Mouse (Mus musculus) intestine, embryonic 16.5 days (tissue): ENCODE data around the gene Lrriq3. TPM values are rescaled to one million over a fixed set of nuclear protein-coding genes. Genes with fewer than 3 reads are reported as not detected.

ENCODE experiments used
- ATAC-seq: fragments of 200-750 bp; cut with Nextera tagmentation; 2 replicates; pipeline ENCODE4 v1.8.0; 2017; ENCODE audit warnings: moderate TSS enrichment, moderate library complexity
- H3K27ac ChIP-seq: fragments of 300-500 bp; sonication (generic); 2 replicates; pipeline ENCODE4 v1.5.1; 2014; ENCODE audit warnings: mild to moderate bottlenecking, low read length
- H3K27me3 ChIP-seq: fragments of 300-500 bp; sonication (generic); replicated peaks from 2 replicates; pipeline ENCODE4 v1.6.1; 2014; ENCODE audit warnings: low read length, control low read depth, mixed read lengths; ENCODE audit not compliant: control insufficient read depth, insufficient read depth
- H3K36me3 ChIP-seq: fragments of 300-500 bp; sonication (generic); 2 replicates; pipeline ENCODE4 v1.6.1; 2014; ENCODE audit warnings: low read length, control low read depth; ENCODE audit not compliant: control insufficient read depth, insufficient read depth
- H3K4me1 ChIP-seq: fragments of 300-500 bp; sonication (generic); 2 replicates; pipeline ENCODE4 v1.6.1; 2014; ENCODE audit warnings: low read length, control low read depth, mixed read lengths; ENCODE audit not compliant: control insufficient read depth, insufficient read depth
- H3K4me2 ChIP-seq: fragments of 300-500 bp; sonication (generic); 2 replicates; pipeline ENCODE4 v1.6.1; 2014; ENCODE audit warnings: low read depth, low read length, control low read depth
- H3K4me3 ChIP-seq: fragments of 300-500 bp; sonication (generic); 2 replicates; pipeline ENCODE4 v1.5.1; 2014; ENCODE audit warnings: mild to moderate bottlenecking, low read length
- H3K9ac ChIP-seq: fragments of 300-500 bp; sonication (generic); 2 replicates; pipeline ENCODE4 v1.6.1; 2014; ENCODE audit warnings: low read depth, low read length
- H3K9me3 ChIP-seq: fragments of 300-500 bp; sonication (generic); 2 replicates; pipeline ENCODE4 v1.6.1; 2016; ENCODE audit warnings: low read length, control low read depth; ENCODE audit not compliant: control insufficient read depth
- WGBS: fragments of 180-500 bp; shearing (Covaris S2); extraction: QIAGEN DNeasy Blood & Tissue Kit; methylation state at CpG from one replicate; pipeline ENCODE4 v1.1.7; 2014; 5-methylcytosine and 5-hydroxymethylcytosine counted together
- polyA plus RNA-seq: library from polyadenylated mRNA; unstranded; fragments of >200 nt; fragmentation: Nextera tagmentation; extraction: Ambion mirVana; gene quantifications from 2 replicates; pipeline ENCODE4 v1.2.1, GENCODE M21; 2015

Lrriq3 gene
- polyA plus RNA-seq, 1 experiment from 2014 or later, result 1.2 TPM

GRCm38 (mm10) chr3:155092081-155092480, 1.2 kb upstream of the Lrriq3 start:
- H3K9ac ChIP-seq, result no peak overlapping the region
- H3K27me3 ChIP-seq, result no peaks in the 10 kb centered on the region
- no peak overlapping the region for H3K27ac ChIP-seq
- 0 out of 2 replicates have a peak, but pooled peaks cover 6% of the 10 kb centered on the region for H3K36me3 ChIP-seq
- no peaks in the 10 kb centered on the region for H3K9me3 ChIP-seq
- peak overlapping the region; percentile 84 for H3K4me2 ChIP-seq
- H3K4me3 ChIP-seq, result no peak overlapping the region; the same call in 1 of the 2 replicates
- 85% methylated on average over 6 of the region's 6 CpGs for WGBS
- ATAC-seq, result no peak
- H3K4me1 ChIP-seq, result peaks cover 5% of the 10 kb centered on the region; the same call in 1 of the 2 replicates

GRCm38 (mm10) chr3:155099266-155099665, 6.0 kb downstream of the Lrriq3 start:
- Histone ChIP-seq H3K4me2 (no peak overlapping the region), H3K9ac (no peak overlapping the region), H3K36me3 (no peaks in the 10 kb centered on the region), H3K27ac (no peak overlapping the region), H3K9me3 (no peaks in the 10 kb centered on the region), H3K27me3 (no peaks in the 10 kb centered on the region), H3K4me3 (no peak overlapping the region), H3K4me1 (no peaks in the 10 kb centered on the region)
- ATAC-seq, result peak; percentile 38; the same call in 1 of the 2 replicates
- WGBS, result 70% methylated on average over 1 of the region's 1 CpGs

GRCm38 (mm10) chr3:155105957-155106356, 12.7 kb downstream of the Lrriq3 start:
- Histone ChIP-seq H3K36me3 (no peaks in the 10 kb centered on the region), H3K27me3 (no peaks in the 10 kb centered on the region), H3K9me3 (no peaks in the 10 kb centered on the region), H3K4me3 (no peak overlapping the region), H3K27ac (no peak overlapping the region), H3K4me1 (no peaks in the 10 kb centered on the region), H3K9ac (no peak overlapping the region), H3K4me2 (no peak overlapping the region)
- 67% methylated on average over 1 of the region's 1 CpGs for WGBS
- no peak for ATAC-seq

- H3K4me2 ChIP-seq, result no peak overlapping the region
- WGBS, result 85% methylated on average over 5 of the region's 5 CpGs
- H3K4me1 ChIP-seq, result no peaks in the 10 kb centered on the region
- H3K9me3 ChIP-seq, result no peaks in the 10 kb centered on the region
- no peak overlapping the region for H3K4me3 ChIP-seq
- no peaks in the 10 kb centered on the region for H3K27me3 ChIP-seq
- H3K9ac ChIP-seq, result no peak overlapping the region
- no peak for ATAC-seq
- H3K36me3 ChIP-seq, result no peaks in the 10 kb centered on the region
- no peak overlapping the region for H3K27ac ChIP-seq
These were observed 44.5 kb downstream of the Lrriq3 start for GRCm38 (mm10) chr3:155137737-155138136.

DNA sequence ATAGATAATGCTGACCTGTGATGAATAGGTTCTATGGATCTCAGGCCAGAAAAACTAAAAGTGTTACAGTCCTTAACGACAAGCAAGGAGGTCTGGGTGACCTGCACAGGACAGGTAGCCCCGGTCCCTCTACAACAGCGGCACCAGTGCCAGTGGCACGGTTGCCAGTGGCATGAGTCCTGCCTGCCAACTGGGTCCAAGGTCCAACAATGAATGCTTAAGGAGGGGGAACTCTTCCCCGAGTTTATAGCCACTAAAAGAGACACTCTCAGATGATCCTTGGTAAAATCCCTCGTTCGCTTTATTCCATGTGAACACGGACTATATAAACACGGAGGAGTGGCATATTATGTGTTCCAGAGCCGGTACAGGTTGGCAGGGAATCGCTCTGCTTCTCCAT, 47.8 kb downstream of the Lrriq3 start:
- Histone ChIP-seq H3K9me3 (no peaks in the 10 kb centered on the region), H3K4me2 (no peak overlapping the region), H3K4me3 (no peak overlapping the region), H3K27me3 (no peaks in the 10 kb centered on the region), H3K36me3 (no peaks in the 10 kb centered on the region), H3K4me1 (no peaks in the 10 kb centered on the region), H3K27ac (no peak overlapping the region), H3K9ac (no peak overlapping the region)
- ATAC-seq, result no peak
- 86% methylated on average over 11 of the region's 11 CpGs for WGBS

GRCm38 (mm10) chr3:155144368-155144767, 51.1 kb downstream of the Lrriq3 start:
- no peaks in the 10 kb centered on the region for H3K36me3 ChIP-seq
- no peak overlapping the region for H3K4me3 ChIP-seq
- no peak for ATAC-seq
- no peak overlapping the region for H3K9ac ChIP-seq
- H3K27me3 ChIP-seq, result no peaks in the 10 kb centered on the region
- no peaks in the 10 kb centered on the region for H3K9me3 ChIP-seq
- no peak overlapping the region for H3K4me2 ChIP-seq
- WGBS, result 87% methylated on average over 1 of the region's 1 CpGs
- H3K4me1 ChIP-seq, result no peaks in the 10 kb centered on the region
- no peak overlapping the region for H3K27ac ChIP-seq

DNA sequence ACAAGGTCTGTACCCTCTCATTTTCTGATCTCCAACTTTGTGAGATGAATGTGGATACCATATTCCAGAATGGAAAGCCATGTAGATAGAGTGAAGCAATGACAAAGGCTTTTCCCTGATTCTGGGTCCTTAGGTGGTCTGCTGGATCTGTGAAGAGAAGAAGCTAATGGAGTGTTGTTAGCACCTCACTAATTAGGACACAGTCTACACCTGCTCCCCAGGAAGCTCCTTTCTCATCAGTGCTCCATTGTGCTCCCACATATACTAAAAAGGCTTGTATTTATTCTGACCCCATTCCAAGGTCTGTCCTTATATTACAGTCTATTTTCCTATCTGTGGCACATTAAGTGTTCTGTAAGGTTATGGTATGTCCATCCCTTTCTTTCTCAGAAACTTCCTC, 68.6 kb downstream of the Lrriq3 start:
- Histone ChIP-seq H3K4me3 (no peak overlapping the region), H3K27me3 (no peaks in the 10 kb centered on the region), H3K4me1 (no peaks in the 10 kb centered on the region), H3K9me3 (no peaks in the 10 kb centered on the region), H3K9ac (no peak overlapping the region), H3K4me2 (no peak overlapping the region), H3K36me3 (no peaks in the 10 kb centered on the region), H3K27ac (no peak overlapping the region)
- no peak for ATAC-seq

DNA sequence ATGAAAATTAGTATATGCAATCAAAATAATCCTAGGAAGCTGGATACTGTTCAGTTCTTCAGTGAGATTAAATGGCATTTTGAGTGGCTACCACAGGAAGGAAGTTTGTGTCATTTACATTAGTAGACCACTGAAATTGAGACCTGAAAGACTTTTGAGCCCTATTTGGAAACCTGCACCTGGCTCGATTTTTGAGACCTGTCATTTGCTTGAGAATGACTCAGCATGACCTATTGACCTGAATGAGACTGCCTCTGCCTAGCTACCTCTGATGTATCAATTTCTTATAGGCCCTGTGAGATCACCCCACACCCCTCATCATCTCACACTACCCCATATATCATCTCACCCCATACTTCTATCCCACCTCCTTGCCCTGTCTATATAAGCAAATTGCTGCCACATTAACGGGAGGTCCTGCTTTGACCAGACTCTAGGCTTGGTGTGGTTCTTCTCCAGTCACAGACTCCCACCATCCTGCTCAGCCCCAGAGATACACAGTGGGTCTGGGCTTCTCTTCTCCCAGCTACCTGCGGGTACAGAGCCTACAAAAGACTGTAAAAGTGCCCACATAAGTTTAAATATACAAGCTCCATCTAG, 87.2 kb downstream of the Lrriq3 start:
- ATAC-seq, result no peak

GRCm38 (mm10) chr3:155186456-155186855, 93.2 kb downstream of the Lrriq3 start:
- no peaks in the 10 kb centered on the region for H3K4me1 ChIP-seq
- no peak overlapping the region for H3K27ac ChIP-seq
- no peak overlapping the region for H3K4me3 ChIP-seq
- no peak overlapping the region for H3K9ac ChIP-seq
- 71% methylated on average over 2 of the region's 2 CpGs for WGBS
- no peaks in the 10 kb centered on the region for H3K27me3 ChIP-seq
- H3K4me2 ChIP-seq, result no peak overlapping the region
- no peak for ATAC-seq
- H3K9me3 ChIP-seq, result no peaks in the 10 kb centered on the region
- H3K36me3 ChIP-seq, result no peaks in the 10 kb centered on the region

More for the DNA sequence above, 87.2 kb downstream of the Lrriq3 start:
- WGBS, result 73% methylated on average over 3 of the region's 3 CpGs
- Histone ChIP-seq H3K27me3 (no peaks in the 10 kb centered on the region), H3K36me3 (no peaks in the 10 kb centered on the region), H3K27ac (no peak overlapping the region), H3K4me3 (no peak overlapping the region), H3K4me1 (no peaks in the 10 kb centered on the region), H3K4me2 (no peak overlapping the region), H3K9ac (no peak overlapping the region), H3K9me3 (no peaks in the 10 kb centered on the region)

- H3K27ac ChIP-seq, result no peak overlapping the region
These were observed 95.6 kb downstream of the Lrriq3 start for GRCm38 (mm10) chr3:155188857-155189256.

More at GRCm38 (mm10) chr3:155188857-155189256, 95.6 kb downstream of the Lrriq3 start:
- Histone ChIP-seq H3K4me3 (no peak overlapping the region), H3K27me3 (no peaks in the 10 kb centered on the region), H3K9me3 (no peaks in the 10 kb centered on the region), H3K4me1 (no peaks in the 10 kb centered on the region), H3K36me3 (no peaks in the 10 kb centered on the region), H3K9ac (no peak overlapping the region), H3K4me2 (no peak overlapping the region)
- WGBS, result 54% methylated on average over 2 of the region's 2 CpGs
- ATAC-seq, result no peak
